Mouse (Mus musculus): ENCODE data around the gene Ptger4.

DNA sequence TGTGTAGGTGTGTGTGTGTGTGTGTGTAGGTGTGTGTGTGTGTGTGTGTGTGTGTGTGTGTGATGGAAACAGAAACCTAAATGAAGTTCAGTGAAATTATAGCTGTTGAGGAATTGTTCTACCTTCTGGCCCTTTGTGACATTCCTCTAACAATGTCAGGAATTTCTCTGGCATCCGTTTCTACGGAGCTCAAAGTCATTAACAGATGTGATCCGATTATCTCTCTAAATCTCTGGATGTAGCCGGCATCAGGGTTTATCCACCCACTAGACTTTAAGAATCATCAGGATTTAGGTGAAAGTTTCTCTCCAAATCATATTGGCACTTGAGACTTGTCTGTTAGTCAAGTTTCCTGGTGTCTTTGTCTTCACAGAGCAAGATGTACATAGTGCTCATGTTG lies 35.8 kb upstream of the Ptger4 start:
- TF ChIP-seq CTCF (IDR thresholded peaks at IDR 0.05; ENCODE audit: control insufficient read depth, insufficient read depth, insufficient read length) (no peak), FOSL1 (IDR thresholded peaks at IDR 0.05; ENCODE audit: insufficient read depth, low read length, poor library complexity, severe bottlenecking) (no peak)

Data from C2C12 (cell line).